11 mouse cellular contexts compared by ENCODE assay signal in the genomic region with DNA sequence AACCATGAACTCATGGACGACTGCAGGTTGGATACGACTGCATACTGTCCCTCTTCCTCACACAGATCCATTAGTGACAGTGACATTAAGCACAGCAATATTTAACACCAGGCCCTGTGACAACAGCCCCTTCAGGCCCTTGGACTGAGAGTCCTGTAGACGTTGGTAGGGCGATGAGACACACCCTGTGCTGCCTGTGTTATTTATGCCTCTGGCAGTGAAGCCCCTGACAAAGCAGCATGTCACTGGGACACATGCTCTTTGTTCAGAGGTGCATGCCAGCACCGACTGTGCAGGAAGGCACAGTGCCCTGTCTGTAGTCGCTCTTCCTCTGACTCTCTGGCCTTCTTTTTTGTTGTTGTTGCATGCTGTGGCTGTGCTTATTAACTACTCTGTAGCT. TPM values are rescaled to one million over a fixed set of nuclear protein-coding genes. Genes with fewer than 3 reads are reported as not detected.
A peak's percentile ranks its signal among the peaks of the same experiment; 100 is the strongest.
DNase-seq lines count a peak whose midpoint lies in the region; ATAC-seq and TF ChIP-seq lines count a peak whose summit lies in the region.
"Had no signal": no experiment of that assay in that cellular context is flagged by ENCODE, and none has a peak within 500 bp of the region (broad histone marks: within the 10 kb centered on the region; RNA-seq: fewer than 3 reads in every experiment).

No protein-coding gene starts in this region.

- peaks cover 14% of the 10 kb centered on the region for H3K4me1 ChIP-seq in hindbrain, postnatal 0 days (ENCODE audit: insufficient read depth, low read length)
- H3K4me1 ChIP-seq in hindbrain, embryonic 12.5 days, result peaks cover 14% of the 10 kb centered on the region
- H3K4me1 ChIP-seq in embryonic facial prominence, embryonic 10.5 days, result peaks cover 41% of the 10 kb centered on the region
- H3K4me1 ChIP-seq in thymus, adult 2 months (replicated peaks; ENCODE audit: control insufficient read depth, insufficient read depth, low read length), result peaks cover 46% of the 10 kb centered on the region
- H3K4me1 ChIP-seq in forebrain, embryonic 16.5 days (replicated peaks; ENCODE audit: control insufficient read depth, insufficient read depth, low read length), result peaks cover 20% of the 10 kb centered on the region

- no peak overlapping the region for H3K4me3 ChIP-seq in hindbrain, postnatal 0 days (ENCODE audit: low read length)
- H3K4me3 ChIP-seq in hindbrain, embryonic 12.5 days, result no peak overlapping the region
- no peak overlapping the region for H3K4me3 ChIP-seq in embryonic facial prominence, embryonic 10.5 days
- H3K4me3 ChIP-seq in thymus, adult 2 months (ENCODE audit: control insufficient read depth, insufficient read depth, low read length), result no peak overlapping the region
- H3K4me3 ChIP-seq in forebrain, embryonic 16.5 days (replicated peaks; ENCODE audit: low read length), result no peak overlapping the region

- H3K27me3 ChIP-seq in hindbrain, postnatal 0 days (ENCODE audit: insufficient read depth, low read length), result no peaks in the 10 kb centered on the region
- no peaks in the 10 kb centered on the region for H3K27me3 ChIP-seq in hindbrain, embryonic 12.5 days
- no peaks in the 10 kb centered on the region for H3K27me3 ChIP-seq in embryonic facial prominence, embryonic 10.5 days (replicated peaks; ENCODE audit: low read depth, poor library complexity, severe bottlenecking)
- H3K27me3 ChIP-seq in thymus, adult 2 months (ENCODE audit: control insufficient read depth, insufficient read depth, low read length), result no peaks in the 10 kb centered on the region
- no peaks in the 10 kb centered on the region for H3K27me3 ChIP-seq in forebrain, embryonic 16.5 days (replicated peaks; ENCODE audit: control insufficient read depth, insufficient read depth, low read length)

- 23% methylated on average over 6 of the region's 6 CpGs for whole genome bisulfite sequencing in hindbrain, postnatal 0 days
- 48% methylated on average over 6 of the region's 6 CpGs for WGBS in hindbrain, embryonic 12.5 days
- WGBS in embryonic facial prominence, embryonic 10.5 days, result 38% methylated on average over 6 of the region's 6 CpGs
- WGBS in thymus, adult 2 months, result 49% methylated on average over 6 of the region's 6 CpGs
- 47% methylated on average over 6 of the region's 6 CpGs for WGBS in forebrain, embryonic 16.5 days

- no peak for ATAC-seq in cerebellum, adult (ENCODE audit: insufficient number of reproducible peaks, low FRiP score, low TSS enrichment)
- no peak for ATAC-seq in hindbrain, postnatal 0 days
- no peak for ATAC-seq in hindbrain, embryonic 12.5 days (ENCODE audit: low FRiP score)
- ATAC-seq in forebrain, embryonic 16.5 days, result no peak

- no peak for TF ChIP-seq CTCF in hindbrain, postnatal 0 days (IDR thresholded peaks at IDR 0.05; ENCODE audit: low read depth)
- no peak for TF ChIP-seq CTCF in thymus, adult 2 months (IDR thresholded peaks at IDR 0.05; ENCODE audit: borderline replicate concordance, control insufficient read depth, extremely low read depth, insufficient read depth, low read length, poor library complexity)

- H3K27ac ChIP-seq in hindbrain, postnatal 0 days, result no peak overlapping the region
- no peak overlapping the region for H3K27ac ChIP-seq in hindbrain, embryonic 12.5 days
- 0 out of 2 replicates have a peak overlapping the region, but pooled peaks have one; percentile 19 for H3K27ac ChIP-seq in embryonic facial prominence, embryonic 10.5 days (replicated peaks)
- peak overlapping the region; percentile 69 for H3K27ac ChIP-seq in thymus, adult 2 months (ENCODE audit: control insufficient read depth, insufficient read depth, low read length)
- no peak overlapping the region for H3K27ac ChIP-seq in forebrain, embryonic 16.5 days (ENCODE audit: low read length)
- H3K27ac ChIP-seq: hindbrain, embryonic 14.5 days had no signal

- H3K4me2 ChIP-seq in hindbrain, postnatal 0 days (ENCODE audit: low read depth, low read length), result no peak overlapping the region
- no peak overlapping the region for H3K4me2 ChIP-seq in hindbrain, embryonic 12.5 days (replicated peaks)
- H3K4me2 ChIP-seq in forebrain, embryonic 16.5 days (ENCODE audit: low read length), result no peak overlapping the region
- H3K4me2 ChIP-seq: hindbrain, embryonic 14.5 days; lung, embryonic 14.5 days had no signal

- H3K36me3 ChIP-seq in hindbrain, postnatal 0 days (ENCODE audit: insufficient read depth, low read length), result no peaks in the 10 kb centered on the region
- no peaks in the 10 kb centered on the region for H3K36me3 ChIP-seq in hindbrain, embryonic 12.5 days
- peaks cover 5% of the 10 kb centered on the region; the same call in 1 of the 2 replicates for H3K36me3 ChIP-seq in embryonic facial prominence, embryonic 10.5 days (replicated peaks)
- H3K36me3 ChIP-seq in thymus, adult 2 months (ENCODE audit: control insufficient read depth, insufficient read depth, low read length), result no peaks in the 10 kb centered on the region
- H3K36me3 ChIP-seq in forebrain, embryonic 16.5 days (ENCODE audit: control insufficient read depth, insufficient read depth), result no peaks in the 10 kb centered on the region

- H3K9ac ChIP-seq in hindbrain, postnatal 0 days (replicated peaks; ENCODE audit: low read length), result no peak overlapping the region
- H3K9ac ChIP-seq in hindbrain, embryonic 12.5 days, result no peak overlapping the region
- no peak overlapping the region for H3K9ac ChIP-seq in forebrain, embryonic 16.5 days (replicated peaks; ENCODE audit: low read depth, low read length)
- H3K9ac ChIP-seq: hindbrain, embryonic 14.5 days; lung, embryonic 14.5 days had no signal

- TF ChIP-seq POLR2A in thymus, adult 2 months (IDR thresholded peaks at IDR 0.05; ENCODE audit: control insufficient read depth, extremely low read depth, insufficient read depth, low read length, poor library complexity), result no peak

- DNase-seq in cerebellum, adult 11 months, result peak; percentile 61
- peak; percentile 30 for DNase-seq in hindbrain, postnatal 0 days (ENCODE audit: low spot score)
- DNase-seq in embryonic facial prominence, embryonic 10.5 days (ENCODE audit: low spot score), result no peak
- DNase-seq in thymus, adult 2 months, result peak; percentile 46
- no peak for DNase-seq in kidney, postnatal 25 days
- DNase-seq: lung, embryonic 14.5 days had no signal

- H3K9me3 ChIP-seq in hindbrain, postnatal 0 days (ENCODE audit: low read length), result no peaks in the 10 kb centered on the region
- H3K9me3 ChIP-seq in hindbrain, embryonic 12.5 days (replicated peaks), result no peaks in the 10 kb centered on the region
- H3K9me3 ChIP-seq in embryonic facial prominence, embryonic 10.5 days, result no peaks in the 10 kb centered on the region
- H3K9me3 ChIP-seq in forebrain, embryonic 16.5 days (ENCODE audit: control insufficient read depth, low read length), result no peaks in the 10 kb centered on the region

RNA-seq across cellular contexts. Expression of gene Anp32b, which starts 1.8 kb away (rescaled TPM):
- 0.40 and 2.3 TPM in 2 replicates for total RNA-seq in hindbrain, postnatal 0 days (2014; rRNA removed)
- polyA plus RNA-seq in hindbrain, postnatal 0 days (2015; fragmentation: Nextera tagmentation; extraction: Ambion mirVana), result 68.7 and 78.9 TPM in 2 replicates
- 207 and 211 TPM in 2 replicates for polyA plus RNA-seq in hindbrain, embryonic 12.5 days (2016; fragmentation: Nextera tagmentation; extraction: Ambion mirVana)
- polyA plus RNA-seq in embryonic facial prominence, embryonic 10.5 days (2016; fragmentation: Nextera tagmentation; extraction: Ambion mirVana), result 427 and 431 TPM in 2 replicates
- polyA plus RNA-seq in thymus, adult 2 months (2012; rRNA removed), result 52.6 and 126 TPM in 2 replicates
- polyA plus RNA-seq in forebrain, embryonic 16.5 days (2015; fragmentation: Nextera tagmentation; extraction: Ambion mirVana), result 105 and 114 TPM in 2 replicates

RNA-seq across cellular contexts. Expression of gene Hemgn, which starts 35.6 kb away (rescaled TPM):
- not detected in 2 replicates for total RNA-seq in hindbrain, postnatal 0 days (2014; rRNA removed)
- polyA plus RNA-seq in hindbrain, postnatal 0 days (2015; fragmentation: Nextera tagmentation; extraction: Ambion mirVana), result not detected in 2 replicates
- polyA plus RNA-seq in hindbrain, embryonic 12.5 days (2016; fragmentation: Nextera tagmentation; extraction: Ambion mirVana), result 2.4 and 4.3 TPM in 2 replicates
- 9.9 and 13.6 TPM in 2 replicates for polyA plus RNA-seq in embryonic facial prominence, embryonic 10.5 days (2016; fragmentation: Nextera tagmentation; extraction: Ambion mirVana)
- 0.93 and 1.3 TPM in 2 replicates for polyA plus RNA-seq in thymus, adult 2 months (2012; rRNA removed)
- polyA plus RNA-seq in forebrain, embryonic 16.5 days (2015; fragmentation: Nextera tagmentation; extraction: Ambion mirVana), result 0.09 and 0.10 TPM in 2 replicates
- total RNA-seq: layer of hippocampus, adult 8-10 months had no signal

RNA-seq across cellular contexts. Expression of gene Nans, which starts 40.2 kb away (rescaled TPM):
- 80.2 and 85.9 TPM in 2 replicates for total RNA-seq in hindbrain, postnatal 0 days (2014; rRNA removed)
- polyA plus RNA-seq in hindbrain, postnatal 0 days (2015; fragmentation: Nextera tagmentation; extraction: Ambion mirVana), result 57.6 and 60.4 TPM in 2 replicates
- 74.3 and 76.5 TPM in 2 replicates for polyA plus RNA-seq in hindbrain, embryonic 12.5 days (2016; fragmentation: Nextera tagmentation; extraction: Ambion mirVana)
- 86.7 and 88.8 TPM in 2 replicates for polyA plus RNA-seq in embryonic facial prominence, embryonic 10.5 days (2016; fragmentation: Nextera tagmentation; extraction: Ambion mirVana)
- polyA plus RNA-seq in thymus, adult 2 months (2012; rRNA removed), result 52.3 and 53.4 TPM in 2 replicates
- 81.1 and 85.5 TPM in 2 replicates for polyA plus RNA-seq in forebrain, embryonic 16.5 days (2015; fragmentation: Nextera tagmentation; extraction: Ambion mirVana)

RNA-seq across cellular contexts. Expression of gene Trmo, which starts 59.6 kb away (rescaled TPM):
- total RNA-seq in hindbrain, postnatal 0 days (2014; rRNA removed), result 8.2 and 9.2 TPM in 2 replicates
- polyA plus RNA-seq in hindbrain, postnatal 0 days (2015; fragmentation: Nextera tagmentation; extraction: Ambion mirVana), result 3.9 and 5.6 TPM in 2 replicates
- 8.1 and 9.0 TPM in 2 replicates for polyA plus RNA-seq in hindbrain, embryonic 12.5 days (2016; fragmentation: Nextera tagmentation; extraction: Ambion mirVana)
- 12.3 and 12.7 TPM in 2 replicates for polyA plus RNA-seq in embryonic facial prominence, embryonic 10.5 days (2016; fragmentation: Nextera tagmentation; extraction: Ambion mirVana)
- 11.9 and 13.5 TPM in 2 replicates for polyA plus RNA-seq in thymus, adult 2 months (2012; rRNA removed)
- 12.7 and 13.4 TPM in 2 replicates for polyA plus RNA-seq in forebrain, embryonic 16.5 days (2015; fragmentation: Nextera tagmentation; extraction: Ambion mirVana)

Comparison
In these comparisons a context has a peak if more than half of its experiments do, and no peak if none do; other contexts are left out.
1. DNase-seq: peak in cerebellum, adult 11 months (single experiment), hindbrain, postnatal 0 days (single experiment) and thymus, adult 2 months (single experiment); none in embryonic facial prominence, embryonic 10.5 days (single experiment) and kidney, postnatal 25 days (0 of 2).
2. H3K27ac ChIP-seq: peak in embryonic facial prominence, embryonic 10.5 days (single experiment) and thymus, adult 2 months (single experiment); none in hindbrain, postnatal 0 days (single experiment), hindbrain, embryonic 12.5 days (single experiment) and forebrain, embryonic 16.5 days (single experiment).